Mouse (Mus musculus) midbrain, postnatal 0 days (tissue): ENCODE data around the gene Serpinf2. TPM values are rescaled to one million over a fixed set of nuclear protein-coding genes. Genes with fewer than 3 reads are reported as not detected.

Experiments
- ATAC-seq: fragments of 200-750 bp; cut with Nextera tagmentation; 2 replicates; pipeline ENCODE4 v1.8.0; 2017; ENCODE audit warnings: moderate number of reproducible peaks, mild to moderate bottlenecking, moderate TSS enrichment, moderate library complexity; ENCODE audit not compliant: low FRiP score
- DNase-seq: peaks from one replicate; pipeline ENCODE4 v3.0.0-alpha.2; 2015; ENCODE audit warnings: low spot score
- H3K27ac ChIP-seq: fragments of 300-500 bp; sonication (generic); 2 replicates; pipeline ENCODE4 v1.5.1; 2014; ENCODE audit warnings: low read depth, mild to moderate bottlenecking, low read length, mixed read lengths
- H3K27me3 ChIP-seq: fragments of 300-500 bp; sonication (generic); 2 replicates; pipeline ENCODE4 v1.6.1; 2014; ENCODE audit warnings: low read length, control low read depth, mixed read lengths; ENCODE audit not compliant: insufficient read depth
- H3K36me3 ChIP-seq: fragments of 300-500 bp; sonication (generic); 2 replicates; pipeline ENCODE4 v1.6.1; 2014; ENCODE audit warnings: low read length, control low read depth, mixed read lengths; ENCODE audit not compliant: insufficient read depth
- H3K4me1 ChIP-seq: fragments of 300-500 bp; sonication (generic); 2 replicates; pipeline ENCODE4 v1.6.1; 2014; ENCODE audit warnings: mild to moderate bottlenecking, control low read depth, antibody characterized with exemption, low read length, mixed read lengths; ENCODE audit not compliant: insufficient read depth
- H3K4me2 ChIP-seq: fragments of 300-500 bp; sonication (generic); 2 replicates; pipeline ENCODE4 v1.6.1; 2014; ENCODE audit warnings: low read depth, mild to moderate bottlenecking, low read length, mixed read lengths; ENCODE audit not compliant: poor library complexity, severe bottlenecking
- H3K4me3 ChIP-seq: fragments of 300-500 bp; sonication (generic); 2 replicates; pipeline ENCODE4 v1.5.1; 2014; ENCODE audit warnings: low read depth, mild to moderate bottlenecking, low read length, moderate library complexity
- H3K9ac ChIP-seq: fragments of 300-500 bp; sonication (generic); replicated peaks from 2 replicates; pipeline ENCODE4 v1.6.1; 2014; ENCODE audit warnings: mild to moderate bottlenecking, low read length, moderate library complexity, mixed read lengths; ENCODE audit not compliant: poor library complexity, severe bottlenecking
- H3K9me3 ChIP-seq: fragments of 300-500 bp; sonication (generic); 2 replicates; pipeline ENCODE4 v1.6.1; 2016; ENCODE audit warnings: low read length, control low read depth
- CTCF ChIP-seq: IDR thresholded peaks from 2 replicates; pipeline ENCODE4 v1.5.1; 2016; ENCODE audit warnings: antibody characterized with exemption, mild to moderate bottlenecking
- WGBS: fragments of 180-500 bp; shearing (Covaris S2); extraction: QIAGEN DNeasy Blood & Tissue Kit; methylation state at CpG from one replicate; pipeline ENCODE4 v1.1.7; 2014; 5-methylcytosine and 5-hydroxymethylcytosine counted together
- polyA plus RNA-seq: library from polyadenylated mRNA; unstranded; fragments of >200 nt; fragmentation: Nextera tagmentation; extraction: Ambion mirVana; gene quantifications from 2 replicates; pipeline ENCODE4 v1.2.1, GENCODE M21; 2015
- total RNA-seq: library from RNA; depleted of rRNA; stranded (reverse); fragments of >200 nt; gene quantifications from 2 replicates; pipeline ENCODE4 v1.2.3, GENCODE M21; 2014

Gene Serpinf2
- total and polyA plus RNA-seq, 2 experiments from 2014 or later = not detected

GRCm38 (mm10) chr11:75410591-75410990 is 28.8 kb downstream of the Serpinf2 start:
- Histone ChIP-seq H3K9ac (no peak overlapping the region), H3K4me3 (no peak overlapping the region), H3K27me3 (no peaks in the 10 kb centered on the region), H3K4me2 (no peak overlapping the region), H3K27ac (no peak overlapping the region), H3K9me3 (no peaks in the 10 kb centered on the region), H3K36me3 (no peaks in the 10 kb centered on the region), H3K4me1 (no peaks in the 10 kb centered on the region)
- DNase-seq (no peak), ATAC-seq (no peak)
- TF ChIP-seq CTCF = no peak
- WGBS = 92% methylated on average over 7 of the region's 7 CpGs

GRCm38 (mm10) chr11:75409679-75410575 is 29.5 kb downstream of the Serpinf2 start:
- Histone ChIP-seq H3K9ac (no peak overlapping the region), H3K4me3 (no peak overlapping the region), H3K36me3 (no peaks in the 10 kb centered on the region), H3K27ac (no peak overlapping the region), H3K9me3 (no peaks in the 10 kb centered on the region), H3K4me1 (no peaks in the 10 kb centered on the region), H3K27me3 (no peaks in the 10 kb centered on the region), H3K4me2 (no peak overlapping the region)
- WGBS = 69% methylated on average over 17 of the region's 17 CpGs
- ATAC-seq (no peak), DNase-seq (no peak)
- TF ChIP-seq CTCF = no peak

GRCm38 (mm10) chr11:75406865-75407264 is 32.5 kb downstream of the Serpinf2 start:
- H3K9me3 ChIP-seq = no peaks in the 10 kb centered on the region
- no peak overlapping the region for H3K4me3 ChIP-seq
- no peak overlapping the region for H3K4me2 ChIP-seq
- H3K9ac ChIP-seq = no peak overlapping the region
- DNase-seq (no peak), ATAC-seq (no peak)
- no peaks in the 10 kb centered on the region for H3K27me3 ChIP-seq
- WGBS = 36% methylated on average over 3 of the region's 3 CpGs
- H3K4me1 ChIP-seq = no peaks in the 10 kb centered on the region
- no peak overlapping the region for H3K27ac ChIP-seq
- no peaks in the 10 kb centered on the region for H3K36me3 ChIP-seq
- TF ChIP-seq CTCF = peak; percentile 62

- Histone ChIP-seq H3K4me1 (no peaks in the 10 kb centered on the region), H3K4me2 (no peak overlapping the region), H3K27ac (no peak overlapping the region), H3K9me3 (no peaks in the 10 kb centered on the region), H3K27me3 (no peaks in the 10 kb centered on the region), H3K9ac (no peak overlapping the region), H3K36me3 (no peaks in the 10 kb centered on the region), H3K4me3 (no peak overlapping the region)
- 82% methylated on average over 4 of the region's 4 CpGs for WGBS
- TF ChIP-seq CTCF = no peak
- ATAC-seq (no peak), DNase-seq (no peak)
Observed at GRCm38 (mm10) chr11:75406104-75406503, 33.3 kb downstream of the Serpinf2 start.

- DNase-seq (no peak), ATAC-seq (no peak)
- TF ChIP-seq CTCF = no peak
- Histone ChIP-seq H3K36me3 (no peaks in the 10 kb centered on the region), H3K4me1 (no peaks in the 10 kb centered on the region), H3K27ac (no peak overlapping the region), H3K4me3 (no peak overlapping the region), H3K9me3 (no peaks in the 10 kb centered on the region), H3K4me2 (no peak overlapping the region), H3K27me3 (no peaks in the 10 kb centered on the region), H3K9ac (no peak overlapping the region)
- 88% methylated on average over 6 of the region's 6 CpGs for WGBS
Observed at GRCm38 (mm10) chr11:75404801-75405200, 34.6 kb downstream of the Serpinf2 start.

- no peak overlapping the region for H3K9ac ChIP-seq
- 79% methylated on average over 6 of the region's 6 CpGs for WGBS
- ATAC-seq (no peak), DNase-seq (no peak)
- H3K36me3 ChIP-seq = no peaks in the 10 kb centered on the region
- H3K27me3 ChIP-seq = no peaks in the 10 kb centered on the region
- no peak overlapping the region for H3K4me2 ChIP-seq
- H3K4me3 ChIP-seq = no peak overlapping the region
- H3K27ac ChIP-seq = no peak overlapping the region
- no peaks in the 10 kb centered on the region for H3K4me1 ChIP-seq
- TF ChIP-seq CTCF = no peak
- no peaks in the 10 kb centered on the region for H3K9me3 ChIP-seq
Observed at GRCm38 (mm10) chr11:75403301-75404052, 35.9 kb downstream of the Serpinf2 start.
